Mouse (Mus musculus) megakaryocyte, embryonic 14.5 days (primary cell): Measurements from ENCODE around the gene Zfp384.

Experiments used
- FLI1 ChIP-seq: IDR thresholded peaks from 2 replicates; pipeline ENCODE4 v1.6.1; 2012; ENCODE audit warnings: low read length, inconsistent platforms, mixed read lengths
- GATA1 ChIP-seq: IDR thresholded peaks from 3 replicates; pipeline ENCODE4 v1.6.1; 2012; ENCODE audit warnings: mixed read lengths, low read length, inconsistent platforms, borderline replicate concordance

DNA sequence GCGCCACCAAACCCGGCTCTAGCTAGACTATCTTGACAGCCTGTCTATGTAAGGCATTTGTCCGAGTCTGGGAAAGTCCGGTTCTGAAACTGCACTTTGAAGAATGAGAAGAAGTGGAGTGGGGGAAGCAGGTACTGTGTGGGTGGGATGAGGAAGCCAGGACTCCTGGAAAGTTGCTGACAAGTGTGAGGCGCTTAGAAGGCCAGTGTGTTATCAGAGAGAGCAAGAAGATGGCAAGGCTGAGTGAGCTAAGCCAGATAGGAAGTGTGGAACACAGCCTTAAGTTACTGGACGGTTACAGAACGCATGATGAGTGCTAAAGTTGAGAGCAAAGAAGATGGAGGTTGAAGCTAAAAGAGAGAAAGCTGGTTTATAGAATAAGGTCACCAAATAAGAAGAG, 33.1 kb downstream of the Zfp384 start:
- TF ChIP-seq GATA1 (no peak), FLI1 (no peak)
